Mouse (Mus musculus) liver, embryonic 16.5 days (tissue): ENCODE results near the gene Poc1a. TPM values are rescaled to one million over a fixed set of nuclear protein-coding genes. Genes with fewer than 3 reads are reported as not detected.

Experiments used
- ATAC-seq: fragments of 200-750 bp; cut with Nextera tagmentation; 2 replicates; pipeline ENCODE4 v1.8.0; 2017; ENCODE audit warnings: low read depth, mild to moderate bottlenecking, moderate number of reproducible peaks, moderate library complexity
- H3K27ac ChIP-seq: fragments of 300-500 bp; sonication (generic); 2 replicates; pipeline ENCODE4 v1.5.1; 2014; ENCODE audit warnings: mild to moderate bottlenecking, low read length
- H3K27me3 ChIP-seq: fragments of 300-500 bp; sonication (generic); 2 replicates; pipeline ENCODE4 v1.6.1; 2014; ENCODE audit warnings: low read depth, low read length, mixed read lengths; ENCODE audit not compliant: control insufficient read depth, insufficient read depth
- H3K36me3 ChIP-seq: fragments of 300-500 bp; sonication (generic); 2 replicates; pipeline ENCODE4 v1.6.1; 2014; ENCODE audit warnings: mild to moderate bottlenecking; ENCODE audit not compliant: control insufficient read depth, insufficient read depth
- H3K4me1 ChIP-seq: fragments of 300-500 bp; sonication (generic); 2 replicates; pipeline ENCODE4 v1.6.1; 2014; ENCODE audit warnings: low read depth, low read length, mixed read lengths; ENCODE audit not compliant: control insufficient read depth
- H3K4me2 ChIP-seq: fragments of 300-500 bp; sonication (generic); 2 replicates; pipeline ENCODE4 v1.6.1; 2014; ENCODE audit warnings: low read depth, low read length, mixed read lengths
- H3K4me3 ChIP-seq: fragments of 300-500 bp; sonication (generic); 2 replicates; pipeline ENCODE4 v1.5.1; 2014; ENCODE audit warnings: low read depth, mild to moderate bottlenecking, low read length
- H3K9ac ChIP-seq: fragments of 300-500 bp; sonication (generic); 2 replicates; pipeline ENCODE4 v1.6.1; 2014; ENCODE audit warnings: low read depth, low read length
- H3K9me3 ChIP-seq: fragments of 300-500 bp; sonication (generic); replicated peaks from 2 replicates; pipeline ENCODE4 v1.6.1; 2016; ENCODE audit warnings: low read length; ENCODE audit not compliant: control insufficient read depth
- WGBS: fragments of 180-500 bp; shearing (Covaris S2); extraction: QIAGEN DNeasy Blood & Tissue Kit; methylation state at CpG from one replicate; pipeline ENCODE4 v1.1.7; 2014; ENCODE audit not compliant: insufficient replicate concordance; 5-methylcytosine and 5-hydroxymethylcytosine counted together
- polyA plus RNA-seq: library from polyadenylated mRNA; unstranded; fragments of >200 nt; fragmentation: Nextera tagmentation; extraction: Ambion mirVana; gene quantifications from 2 replicates; pipeline ENCODE4 v1.2.1, GENCODE M21; 2015

Gene Poc1a
- polyA plus RNA-seq, 1 experiment from 2014 or later: 21.0 TPM

GRCm38 (mm10) chr9:106372431-106373412 lies 91.9 kb downstream of the Poc1a start:
- Histone ChIP-seq H3K27ac (no peak overlapping the region), H3K9ac (no peak overlapping the region), H3K9me3 (no peaks in the 10 kb centered on the region), H3K36me3 (peaks cover 7% of the 10 kb centered on the region; the same call in 1 of the 2 replicates), H3K27me3 (peaks cover 8% of the 10 kb centered on the region), H3K4me3 (no peak overlapping the region), H3K4me2 (0 out of 2 replicates have a peak overlapping the region, but pooled peaks have one; percentile 21), H3K4me1 (peaks cover 31% of the 10 kb centered on the region)
- WGBS: 73% methylated on average over 11 of the region's 11 CpGs
- no peak for ATAC-seq

GRCm38 (mm10) chr9:106373973-106374372 lies 93.1 kb downstream of the Poc1a start:
- 78% methylated on average over 7 of the region's 7 CpGs for WGBS
- no peaks in the 10 kb centered on the region for H3K9me3 ChIP-seq
- peaks cover 24% of the 10 kb centered on the region for H3K4me1 ChIP-seq
- no peak overlapping the region for H3K4me3 ChIP-seq
- H3K27ac ChIP-seq: no peak overlapping the region
- no peak for ATAC-seq
- no peak overlapping the region for H3K9ac ChIP-seq
- H3K36me3 ChIP-seq: peaks cover 7% of the 10 kb centered on the region; the same call in 1 of the 2 replicates
- H3K27me3 ChIP-seq: peaks cover 8% of the 10 kb centered on the region
- H3K4me2 ChIP-seq: no peak overlapping the region

- peaks cover 14% of the 10 kb centered on the region for H3K4me1 ChIP-seq
- no peaks in the 10 kb centered on the region for H3K9me3 ChIP-seq
- no peak overlapping the region for H3K9ac ChIP-seq
- H3K27ac ChIP-seq: no peak overlapping the region
- no peak overlapping the region for H3K4me3 ChIP-seq
- no peak overlapping the region for H3K4me2 ChIP-seq
- WGBS: 81% methylated on average over 8 of the region's 8 CpGs
- peaks cover 7% of the 10 kb centered on the region; the same call in 1 of the 2 replicates for H3K36me3 ChIP-seq
- ATAC-seq: no peak
- H3K27me3 ChIP-seq: no peaks in the 10 kb centered on the region
Measured at GRCm38 (mm10) chr9:106377247-106377646, 96.4 kb downstream of the Poc1a start.

GRCm38 (mm10) chr9:106378045-106378444 lies 97.2 kb downstream of the Poc1a start:
- no peak for ATAC-seq
- H3K36me3 ChIP-seq: peaks cover 7% of the 10 kb centered on the region; the same call in 1 of the 2 replicates
- H3K9ac ChIP-seq: no peak overlapping the region
- no peak overlapping the region for H3K4me3 ChIP-seq
- no peak overlapping the region for H3K4me2 ChIP-seq
- H3K9me3 ChIP-seq: no peaks in the 10 kb centered on the region
- WGBS: 75% methylated on average over 3 of the region's 3 CpGs
- peaks cover 10% of the 10 kb centered on the region for H3K4me1 ChIP-seq
- no peaks in the 10 kb centered on the region for H3K27me3 ChIP-seq
- no peak overlapping the region for H3K27ac ChIP-seq

- 74% methylated on average over 9 of the region's 9 CpGs for WGBS
- no peaks in the 10 kb centered on the region for H3K9me3 ChIP-seq
- H3K4me2 ChIP-seq: no peak overlapping the region
- H3K9ac ChIP-seq: no peak overlapping the region
- no peak overlapping the region for H3K27ac ChIP-seq
- no peaks in the 10 kb centered on the region for H3K27me3 ChIP-seq
- no peak for ATAC-seq
- peaks cover 3% of the 10 kb centered on the region; the same call in 1 of the 2 replicates for H3K36me3 ChIP-seq
- peaks cover 10% of the 10 kb centered on the region for H3K4me1 ChIP-seq
- no peak overlapping the region for H3K4me3 ChIP-seq
Measured at GRCm38 (mm10) chr9:106378753-106379152, 97.9 kb downstream of the Poc1a start.

GRCm38 (mm10) chr9:106386181-106386864 lies 105.5 kb downstream of the Poc1a start:
- no peak for ATAC-seq
- Histone ChIP-seq H3K4me3 (no peak overlapping the region), H3K4me1 (peaks cover 8% of the 10 kb centered on the region), H3K9me3 (no peaks in the 10 kb centered on the region), H3K36me3 (no peaks in the 10 kb centered on the region), H3K4me2 (no peak overlapping the region), H3K27me3 (no peaks in the 10 kb centered on the region), H3K27ac (no peak overlapping the region), H3K9ac (no peak overlapping the region)
- 63% methylated on average over 12 of the region's 12 CpGs for WGBS

GRCm38 (mm10) chr9:106392828-106393527 lies 112.1 kb downstream of the Poc1a start:
- Histone ChIP-seq H3K9me3 (no peaks in the 10 kb centered on the region), H3K4me3 (no peak overlapping the region), H3K27ac (no peak overlapping the region), H3K27me3 (no peaks in the 10 kb centered on the region), H3K4me1 (peaks cover 18% of the 10 kb centered on the region), H3K36me3 (no peaks in the 10 kb centered on the region), H3K4me2 (no peak overlapping the region), H3K9ac (no peak overlapping the region)
- ATAC-seq: no peak
- 65% methylated on average over 11 of the region's 11 CpGs for WGBS

- Histone ChIP-seq H3K4me2 (no peak overlapping the region), H3K36me3 (no peaks in the 10 kb centered on the region), H3K27me3 (no peaks in the 10 kb centered on the region), H3K27ac (no peak overlapping the region), H3K4me3 (no peak overlapping the region), H3K9ac (no peak overlapping the region), H3K9me3 (no peaks in the 10 kb centered on the region), H3K4me1 (peaks cover 21% of the 10 kb centered on the region)
- WGBS: 60% methylated on average over 8 of the region's 8 CpGs
- ATAC-seq: no peak
Measured at GRCm38 (mm10) chr9:106393548-106393947, 112.7 kb downstream of the Poc1a start.
